Mouse (Mus musculus) embryonic facial prominence, embryonic 10.5 days (tissue): Measurements from ENCODE around the gene Mapk10. TPM values are rescaled to one million over a fixed set of nuclear protein-coding genes. Genes with fewer than 3 reads are reported as not detected.
A peak's percentile ranks its signal among the peaks of the same experiment; 100 is the strongest.

Experiments used
- DNase-seq: peaks from one replicate; pipeline ENCODE4 v3.0.0-alpha.2; 2017; ENCODE audit warnings: low spot score
- H3K27ac ChIP-seq: fragments of 300-500 bp; sonication (generic); replicated peaks from 2 replicates; pipeline ENCODE4 v1.5.1; 2016; ENCODE audit warnings: mild to moderate bottlenecking
- H3K27me3 ChIP-seq: fragments of 300-500 bp; sonication (generic); replicated peaks from 2 replicates; pipeline ENCODE4 v1.6.1; 2016; ENCODE audit warnings: low read depth, mild to moderate bottlenecking; ENCODE audit not compliant: poor library complexity, severe bottlenecking
- H3K36me3 ChIP-seq: fragments of 300-500 bp; sonication (generic); replicated peaks from 2 replicates; pipeline ENCODE4 v1.6.1; 2016; ENCODE audit warnings: mild to moderate bottlenecking, moderate library complexity
- H3K4me1 ChIP-seq: fragments of 300-500 bp; sonication (generic); 2 replicates; pipeline ENCODE4 v1.6.1; 2016
- H3K4me3 ChIP-seq: fragments of 300-500 bp; sonication (generic); 2 replicates; pipeline ENCODE4 v1.5.1; 2016; ENCODE audit warnings: mild to moderate bottlenecking, moderate library complexity
- H3K9me3 ChIP-seq: fragments of 300-500 bp; sonication (generic); 2 replicates; pipeline ENCODE4 v1.6.1; 2016; ENCODE audit warnings: mild to moderate bottlenecking
- WGBS: fragments of 180-500 bp; shearing (Covaris S2); methylation state at CpG from one replicate; pipeline ENCODE4 v1.1.7; 2016; 5-methylcytosine and 5-hydroxymethylcytosine counted together
- polyA plus RNA-seq: library from polyadenylated mRNA; unstranded; fragments of >200 nt; fragmentation: Nextera tagmentation; extraction: Ambion mirVana; gene quantifications from 2 replicates; pipeline ENCODE4 v1.2.1, GENCODE M21; 2016

Gene Mapk10
- polyA plus RNA-seq: 6.6 and 7.2 TPM in 2 replicates

DNA sequence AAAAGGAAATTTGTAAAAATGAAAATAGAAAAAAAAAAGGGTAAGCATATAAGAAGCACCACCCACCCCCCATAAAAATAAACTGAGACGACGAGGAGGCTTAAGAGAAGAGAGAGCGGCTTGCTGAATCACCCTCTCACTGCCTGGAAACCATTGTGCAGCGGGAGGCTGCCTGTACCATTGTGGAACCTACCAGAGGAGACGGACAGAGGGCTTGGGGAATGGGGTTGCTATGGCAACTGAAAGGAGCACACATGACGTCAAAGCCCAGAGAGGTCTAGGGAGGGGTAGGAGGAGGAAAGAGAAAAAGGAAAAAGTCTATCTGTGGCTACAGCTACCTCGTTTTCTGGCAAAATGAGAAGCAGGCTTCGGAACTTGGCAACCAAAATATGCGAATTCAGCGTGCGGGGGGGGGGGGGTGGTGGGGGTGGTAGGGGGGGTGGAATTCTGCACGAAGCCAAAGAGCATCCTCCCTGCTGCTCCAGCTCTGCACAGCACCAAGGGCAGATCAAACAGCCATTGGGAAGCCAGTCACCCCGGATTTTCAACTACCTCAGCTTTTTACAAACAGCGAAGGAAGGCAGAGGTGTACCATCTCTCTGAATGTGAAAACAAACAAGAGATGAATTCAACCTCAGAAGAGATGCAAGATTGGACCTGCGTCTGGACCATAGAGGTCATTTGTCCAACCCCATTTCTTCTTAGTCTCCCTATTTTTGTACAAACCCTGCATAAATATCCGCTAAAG is at the start of gene Mapk10:
Mapk10 (minus strand) TSS at position 234 of the 748 bp plus-strand sequence.
- Histone ChIP-seq H3K9me3 (0 out of 2 replicates have a peak, but pooled peaks cover 4% of the 10 kb centered on the region), H3K4me3 (peak within 1 kb of the TSS; percentile 52), H3K36me3 (no peaks in the 10 kb centered on the region), H3K4me1 (peaks cover 16% of the 10 kb centered on the region), H3K27ac (peak within 1 kb of the TSS; percentile 73), H3K27me3 (no peaks in the 10 kb centered on the region)
- 10% methylated on average over 16 of the region's 16 CpGs for WGBS
- DNase-seq: peak; percentile 80

DNA sequence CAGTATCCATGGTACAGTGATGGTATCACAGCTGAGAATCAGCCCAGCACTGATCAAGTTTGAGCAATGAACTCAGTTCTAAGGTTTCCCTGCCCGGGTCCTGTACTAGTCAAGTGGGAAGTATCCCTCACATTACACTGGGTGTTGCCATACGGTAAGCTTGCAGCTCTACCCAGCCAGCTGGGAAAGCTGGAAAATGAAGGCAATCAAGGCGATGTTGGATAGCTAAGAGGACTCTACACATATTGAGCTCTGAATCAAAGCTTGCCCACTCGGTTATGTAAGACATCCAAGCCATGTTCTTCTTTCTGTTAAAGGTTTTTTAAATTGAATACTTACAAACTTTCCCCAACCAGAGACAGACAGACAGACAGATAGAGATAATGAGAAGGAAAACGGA is 45.0 kb upstream of the Mapk10 start:
- Histone ChIP-seq H3K4me1 (no peaks in the 10 kb centered on the region), H3K27ac (no peak overlapping the region), H3K9me3 (no peaks in the 10 kb centered on the region), H3K4me3 (no peak overlapping the region), H3K27me3 (no peaks in the 10 kb centered on the region), H3K36me3 (no peaks in the 10 kb centered on the region)
- WGBS: 87% methylated on average over 5 of the region's 5 CpGs
- no peak for DNase-seq

DNA sequence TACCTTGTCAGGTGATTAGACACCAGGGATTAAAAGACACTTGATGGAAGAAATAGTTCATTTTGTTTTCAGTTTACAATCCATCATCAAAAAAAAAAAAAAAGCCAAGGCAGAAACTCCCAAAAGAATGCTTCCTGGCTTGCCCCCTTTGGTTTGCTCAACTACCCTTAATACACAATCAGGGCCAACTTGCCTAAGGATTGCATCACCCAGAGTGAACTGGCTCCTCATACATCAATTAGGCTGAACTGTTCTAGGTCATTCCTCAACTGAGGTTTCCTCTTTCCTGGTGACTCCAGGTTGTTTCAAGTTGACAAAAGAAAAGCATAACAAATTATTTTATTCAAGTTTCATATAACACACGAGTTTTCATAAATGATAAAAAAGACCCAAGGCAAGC is 31.3 kb upstream of the Mapk10 start:
- peaks cover 5% of the 10 kb centered on the region; the same call in 1 of the 2 replicates for H3K9me3 ChIP-seq
- H3K4me3 ChIP-seq: no peak overlapping the region
- H3K36me3 ChIP-seq: no peaks in the 10 kb centered on the region
- H3K27me3 ChIP-seq: no peaks in the 10 kb centered on the region
- DNase-seq: no peak
- H3K27ac ChIP-seq: no peak overlapping the region
- H3K4me1 ChIP-seq: no peaks in the 10 kb centered on the region
- WGBS: 73% methylated on average over 1 of the region's 1 CpGs

DNA sequence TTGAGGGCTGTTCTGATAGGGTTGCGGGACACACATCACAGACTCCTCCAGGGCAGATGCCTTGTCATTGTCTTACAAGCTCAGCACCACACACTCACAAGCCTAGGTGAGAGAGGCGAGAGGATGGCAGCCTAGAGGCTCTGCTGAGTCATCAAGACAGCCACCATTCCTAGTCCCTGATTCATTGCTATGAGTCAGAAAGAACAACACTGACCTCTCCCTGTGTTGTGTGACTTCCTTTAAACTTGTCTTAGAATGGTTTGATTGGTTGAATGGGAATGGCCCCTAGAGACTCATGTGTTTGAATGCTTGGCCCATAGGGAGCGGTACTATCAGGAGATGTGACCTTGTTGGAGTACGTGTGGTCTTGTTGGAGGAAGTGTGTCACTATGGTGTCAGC is 20.7 kb upstream of the Mapk10 start:
- WGBS: 86% methylated on average over 4 of the region's 4 CpGs
- H3K9me3 ChIP-seq: no peaks in the 10 kb centered on the region
- H3K4me1 ChIP-seq: no peaks in the 10 kb centered on the region
- no peak overlapping the region for H3K27ac ChIP-seq
- H3K36me3 ChIP-seq: no peaks in the 10 kb centered on the region
- H3K27me3 ChIP-seq: no peaks in the 10 kb centered on the region
- no peak for DNase-seq
- H3K4me3 ChIP-seq: no peak overlapping the region

DNA sequence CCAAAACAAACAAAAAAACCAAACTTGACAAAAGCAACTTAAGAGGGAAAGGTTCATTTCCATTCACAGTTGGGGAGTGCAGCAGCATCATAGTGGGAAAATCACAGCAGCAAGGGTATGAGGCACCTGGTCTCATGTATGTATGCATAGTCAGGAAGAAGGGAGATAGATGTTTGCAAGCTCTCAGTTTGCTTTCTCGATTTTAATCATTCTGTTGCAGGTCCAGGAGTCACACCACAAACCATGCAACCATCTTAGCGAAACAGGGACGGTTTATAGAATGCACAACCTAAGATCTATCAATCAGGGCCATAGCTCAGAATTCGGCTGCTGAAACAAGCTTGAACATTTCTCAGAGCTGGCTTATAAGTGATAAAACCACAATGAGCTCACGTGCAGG is 19.2 kb upstream of the Mapk10 start:
- WGBS: 90% methylated on average over 5 of the region's 5 CpGs
- Histone ChIP-seq H3K27ac (no peak overlapping the region), H3K9me3 (no peaks in the 10 kb centered on the region), H3K36me3 (no peaks in the 10 kb centered on the region), H3K27me3 (no peaks in the 10 kb centered on the region), H3K4me3 (no peak overlapping the region), H3K4me1 (no peaks in the 10 kb centered on the region)
- DNase-seq: no peak

DNA sequence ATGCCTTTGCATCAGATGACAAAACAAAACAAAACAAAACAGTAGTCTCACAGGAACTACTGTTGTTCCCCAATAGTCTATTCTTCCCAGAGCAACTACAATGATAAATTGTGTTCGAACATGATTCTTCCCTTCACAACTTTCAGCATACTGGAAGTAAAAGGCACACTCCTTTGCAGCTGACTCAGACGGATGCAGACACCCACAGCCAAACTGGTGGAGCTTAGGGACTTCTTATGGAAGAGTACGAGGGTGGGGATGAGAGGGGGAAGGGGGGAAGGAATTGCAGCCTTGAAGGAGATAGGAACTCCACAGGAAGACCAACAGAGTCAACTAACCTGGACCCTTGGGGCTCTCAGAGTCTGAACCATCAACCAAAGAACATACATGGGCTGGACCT is 18.2 kb upstream of the Mapk10 start:
- Histone ChIP-seq H3K27ac (no peak overlapping the region), H3K27me3 (no peaks in the 10 kb centered on the region), H3K4me1 (no peaks in the 10 kb centered on the region), H3K36me3 (no peaks in the 10 kb centered on the region), H3K9me3 (no peaks in the 10 kb centered on the region), H3K4me3 (no peak overlapping the region)
- WGBS: 77% methylated on average over 3 of the region's 3 CpGs
- no peak for DNase-seq

GRCm38 (mm10) chr5:103221997-103222396 is 10.9 kb upstream of the Mapk10 start:
- 61% methylated on average over 2 of the region's 2 CpGs for WGBS

GRCm38 (mm10) chr5:103210644-103211043 is 490 bp downstream of the Mapk10 start:
- Histone ChIP-seq H3K27ac (peak overlapping the region; percentile 73), H3K36me3 (no peaks in the 10 kb centered on the region), H3K4me3 (peak overlapping the region; percentile 52), H3K9me3 (0 out of 2 replicates have a peak, but pooled peaks cover 4% of the 10 kb centered on the region), H3K27me3 (no peaks in the 10 kb centered on the region), H3K4me1 (peaks cover 16% of the 10 kb centered on the region)
- 27% methylated on average over 6 of the region's 6 CpGs for WGBS
- peak; percentile 13 for DNase-seq

More at GRCm38 (mm10) chr5:103221997-103222396, 10.9 kb upstream of the Mapk10 start:
- H3K9me3 ChIP-seq: no peaks in the 10 kb centered on the region
- no peak overlapping the region for H3K27ac ChIP-seq
- H3K4me1 ChIP-seq: no peaks in the 10 kb centered on the region
- DNase-seq: no peak
- no peak overlapping the region for H3K4me3 ChIP-seq
- no peaks in the 10 kb centered on the region for H3K36me3 ChIP-seq
- H3K27me3 ChIP-seq: no peaks in the 10 kb centered on the region

GRCm38 (mm10) chr5:103210018-103210417 is 1.1 kb downstream of the Mapk10 start:
- Histone ChIP-seq H3K27me3 (no peaks in the 10 kb centered on the region), H3K9me3 (0 out of 2 replicates have a peak, but pooled peaks cover 4% of the 10 kb centered on the region), H3K36me3 (no peaks in the 10 kb centered on the region), H3K4me1 (peaks cover 16% of the 10 kb centered on the region), H3K4me3 (peak overlapping the region; percentile 52), H3K27ac (no peak overlapping the region)
- no peak for DNase-seq
- WGBS: 62% methylated on average over 3 of the region's 3 CpGs

- Histone ChIP-seq H3K36me3 (no peaks in the 10 kb centered on the region), H3K9me3 (0 out of 2 replicates have a peak, but pooled peaks cover 1% of the 10 kb centered on the region), H3K4me1 (peaks cover 16% of the 10 kb centered on the region), H3K27me3 (no peaks in the 10 kb centered on the region), H3K4me3 (0 out of 2 replicates have a peak overlapping the region, but pooled peaks have one; percentile 52), H3K27ac (no peak overlapping the region)
- no peak for DNase-seq
- WGBS: 74% methylated on average over 6 of the region's 6 CpGs
Observed at GRCm38 (mm10) chr5:103209486-103209885, 1.6 kb downstream of the Mapk10 start.

DNA sequence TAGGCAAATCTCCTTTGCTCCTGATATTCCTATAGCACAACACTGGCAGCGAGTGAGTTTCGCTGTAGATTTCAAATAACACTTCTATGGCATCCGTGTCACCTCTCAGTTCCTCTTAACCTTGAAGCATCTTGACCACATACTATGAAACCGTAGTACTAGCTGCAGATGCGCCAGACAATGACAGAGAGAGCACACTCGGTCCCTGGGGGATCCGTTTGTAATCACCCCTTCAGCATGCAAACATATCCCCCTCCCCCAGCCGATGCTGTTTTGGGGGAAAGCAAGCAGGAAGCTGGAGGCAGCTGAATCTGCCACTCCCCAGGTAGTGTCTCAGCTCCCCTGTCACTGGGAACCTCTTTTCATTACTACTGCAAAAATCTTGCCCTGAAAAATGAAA is 2.3 kb downstream of the Mapk10 start:
- DNase-seq: no peak
- WGBS: 52% methylated on average over 8 of the region's 8 CpGs
- H3K27ac ChIP-seq: no peak overlapping the region
- no peaks in the 10 kb centered on the region for H3K27me3 ChIP-seq
- H3K4me3 ChIP-seq: no peak overlapping the region
- no peaks in the 10 kb centered on the region for H3K9me3 ChIP-seq
- H3K4me1 ChIP-seq: peaks cover 16% of the 10 kb centered on the region
- no peaks in the 10 kb centered on the region for H3K36me3 ChIP-seq

- H3K27me3 ChIP-seq: no peaks in the 10 kb centered on the region
- H3K4me3 ChIP-seq: no peak overlapping the region
- no peak overlapping the region for H3K27ac ChIP-seq
- H3K36me3 ChIP-seq: no peaks in the 10 kb centered on the region
- peaks cover 16% of the 10 kb centered on the region for H3K4me1 ChIP-seq
- WGBS: 81% methylated on average over 10 of the region's 10 CpGs
- H3K9me3 ChIP-seq: no peaks in the 10 kb centered on the region
- no peak for DNase-seq
Observed at GRCm38 (mm10) chr5:103208021-103208511, 3.1 kb downstream of the Mapk10 start.

- Histone ChIP-seq H3K27me3 (no peaks in the 10 kb centered on the region), H3K4me3 (no peak overlapping the region), H3K36me3 (no peaks in the 10 kb centered on the region), H3K27ac (no peak overlapping the region), H3K9me3 (no peaks in the 10 kb centered on the region), H3K4me1 (no peaks in the 10 kb centered on the region)
- 70% methylated on average over 2 of the region's 2 CpGs for WGBS
- DNase-seq: no peak
Observed at GRCm38 (mm10) chr5:103197796-103198325, 13.3 kb downstream of the Mapk10 start.
